Mouse (Mus musculus): ENCODE results near the gene Tfap2a.

DNA sequence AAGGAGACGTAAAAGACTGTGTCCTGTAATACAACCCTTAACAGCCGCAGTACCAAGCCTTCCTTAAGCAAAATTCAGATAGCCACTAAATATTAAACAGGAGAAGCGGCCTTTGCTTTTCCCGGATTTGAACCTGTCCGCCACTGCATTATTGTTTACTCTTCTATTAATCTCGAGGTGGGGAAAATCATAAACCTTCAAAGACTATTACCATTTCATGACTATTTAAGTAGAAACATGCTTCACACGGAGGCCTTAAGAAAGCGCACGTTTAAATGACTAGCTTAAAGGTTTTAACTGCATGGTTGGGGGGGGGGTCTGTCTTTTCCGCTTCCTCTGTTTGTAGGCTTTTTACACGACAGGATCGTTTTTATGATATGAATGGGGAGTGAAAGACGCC, 9.1 kb downstream of the Tfap2a start:
- TF ChIP-seq CTCF (IDR thresholded peaks at IDR 0.05; ENCODE audit: low read depth) (no peak), EP300 (IDR thresholded peaks at IDR 0.05; ENCODE audit: low read depth) (no peak)

Data from liver, postnatal 0 days (tissue).